Mouse (Mus musculus) heart, embryonic 13.5 days (tissue): ENCODE measurements around the gene Tmem72. TPM values are rescaled to one million over a fixed set of nuclear protein-coding genes. Genes with fewer than 3 reads are reported as not detected.
A peak's percentile ranks its signal among the peaks of the same experiment; 100 is the strongest.

Source experiments
- ATAC-seq: fragments of 200-750 bp; cut with Nextera tagmentation; 2 replicates; pipeline ENCODE4 v1.8.0; 2017; ENCODE audit warnings: moderate TSS enrichment; ENCODE audit not compliant: insufficient number of reproducible peaks, low FRiP score, low TSS enrichment; ENCODE audit errors: extremely low read depth
- H3K27ac ChIP-seq: fragments of 300-500 bp; sonication (generic); replicated peaks from 2 replicates; pipeline ENCODE4 v1.5.1; 2015; ENCODE audit warnings: moderate library complexity, mild to moderate bottlenecking, inconsistent platforms
- H3K27me3 ChIP-seq: fragments of 300-500 bp; sonication (generic); replicated peaks from 2 replicates; pipeline ENCODE4 v1.6.1; 2015; ENCODE audit warnings: mild to moderate bottlenecking, inconsistent platforms
- H3K36me3 ChIP-seq: fragments of 300-500 bp; sonication (generic); 2 replicates; pipeline ENCODE4 v1.6.1; 2015; ENCODE audit warnings: mild to moderate bottlenecking, inconsistent platforms
- H3K4me1 ChIP-seq: fragments of 300-500 bp; sonication (generic); 2 replicates; pipeline ENCODE4 v1.6.1; 2015; ENCODE audit warnings: inconsistent platforms
- H3K4me2 ChIP-seq: fragments of 300-500 bp; sonication (generic); 2 replicates; pipeline ENCODE4 v1.6.1; 2015; ENCODE audit warnings: inconsistent platforms, mild to moderate bottlenecking, moderate library complexity
- H3K4me3 ChIP-seq: fragments of 300-500 bp; sonication (generic); 2 replicates; pipeline ENCODE4 v1.5.1; 2015; ENCODE audit warnings: moderate library complexity, mild to moderate bottlenecking, inconsistent platforms
- H3K9ac ChIP-seq: fragments of 300-500 bp; sonication (generic); 2 replicates; pipeline ENCODE4 v1.6.1; 2015; ENCODE audit warnings: inconsistent platforms, mild to moderate bottlenecking, moderate library complexity
- H3K9me3 ChIP-seq: fragments of 300-500 bp; sonication (generic); 2 replicates; pipeline ENCODE4 v1.6.1; 2016; ENCODE audit warnings: inconsistent platforms
- WGBS: fragments of 180-500 bp; shearing (Covaris S2); methylation state at CpG from one replicate; pipeline ENCODE4 v1.1.7; 2015; ENCODE audit warnings: mixed read lengths; 5-methylcytosine and 5-hydroxymethylcytosine counted together
- polyA plus RNA-seq: library from polyadenylated mRNA; unstranded; fragments of >200 nt; fragmentation: Nextera tagmentation; extraction: Ambion mirVana; gene quantifications from 2 replicates; pipeline ENCODE4 v1.2.1, GENCODE M21; 2015

Tmem72 gene
- polyA plus RNA-seq, 1 experiment from 2014 or later = 0.04 TPM

DNA sequence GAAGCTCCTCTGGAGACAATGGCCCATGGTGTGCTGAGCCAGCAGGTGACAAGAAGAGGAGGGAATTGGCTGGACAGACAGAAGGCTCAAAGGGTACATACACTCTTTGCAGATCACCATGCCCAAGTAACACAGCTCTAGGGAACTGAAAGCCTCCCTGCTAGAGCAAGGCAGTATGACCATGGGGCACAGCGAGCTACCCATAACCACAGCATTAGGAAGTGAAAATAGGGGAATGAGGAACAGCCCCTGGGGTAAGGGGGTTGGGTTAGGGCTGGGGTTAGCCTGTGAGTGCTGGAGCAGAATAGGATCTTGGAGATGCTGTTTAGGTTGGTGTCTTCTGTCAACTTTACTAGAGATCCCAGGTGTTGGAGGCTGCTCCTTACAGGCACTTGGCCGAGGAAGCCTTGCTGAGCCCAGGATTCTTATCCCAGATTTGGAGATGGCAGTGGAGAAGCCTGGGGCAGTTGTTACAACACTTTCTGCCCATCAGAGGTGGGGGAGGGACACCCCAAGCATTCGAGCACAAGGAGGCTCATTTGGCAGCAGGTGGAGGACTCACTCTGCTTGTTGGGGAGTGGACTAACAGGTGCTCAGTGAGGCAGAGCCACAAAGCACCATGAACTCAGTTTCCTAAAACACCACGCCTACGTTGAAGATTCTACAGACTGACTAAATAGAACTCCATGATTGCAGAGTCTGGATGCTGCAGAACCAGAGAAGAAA is 37.0 kb downstream of the Tmem72 start:
- no peak overlapping the region for H3K9ac ChIP-seq
- WGBS = 43% methylated on average over 5 of the region's 5 CpGs
- no peaks in the 10 kb centered on the region for H3K27me3 ChIP-seq
- H3K36me3 ChIP-seq = no peaks in the 10 kb centered on the region
- ATAC-seq = no peak
- H3K9me3 ChIP-seq = no peaks in the 10 kb centered on the region
- H3K4me2 ChIP-seq = no peak overlapping the region
- H3K4me3 ChIP-seq = no peak overlapping the region
- peaks cover 46% of the 10 kb centered on the region for H3K4me1 ChIP-seq
- H3K27ac ChIP-seq = no peak overlapping the region

DNA sequence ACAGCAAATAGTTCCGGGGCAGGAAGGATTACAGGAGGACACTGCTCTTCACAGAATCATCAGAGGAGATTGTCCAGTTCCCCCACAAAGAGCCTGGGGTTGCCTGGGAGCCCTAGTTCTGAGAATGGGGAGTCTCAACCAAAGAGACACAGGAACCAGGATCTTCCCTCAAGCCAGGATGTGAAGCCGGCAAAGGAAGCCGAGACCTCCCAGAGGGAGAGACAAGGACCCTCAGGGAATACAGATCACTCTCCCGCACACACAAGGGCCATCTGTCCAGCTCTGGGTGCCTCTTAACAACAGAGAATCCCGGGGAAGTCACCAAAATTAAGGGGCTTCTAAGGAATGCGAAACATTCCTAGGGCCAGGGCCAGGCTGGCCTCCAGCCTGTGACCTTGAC is 39.4 kb downstream of the Tmem72 start:
- ATAC-seq = no peak
- H3K27ac ChIP-seq = no peak overlapping the region
- H3K36me3 ChIP-seq = no peaks in the 10 kb centered on the region
- no peak overlapping the region for H3K4me3 ChIP-seq
- peaks cover 3% of the 10 kb centered on the region; the same call in 1 of the 2 replicates for H3K27me3 ChIP-seq
- H3K9me3 ChIP-seq = no peaks in the 10 kb centered on the region
- peaks cover 56% of the 10 kb centered on the region for H3K4me1 ChIP-seq
- no peak overlapping the region for H3K4me2 ChIP-seq
- 56% methylated on average over 6 of the region's 6 CpGs for WGBS
- H3K9ac ChIP-seq = no peak overlapping the region

DNA sequence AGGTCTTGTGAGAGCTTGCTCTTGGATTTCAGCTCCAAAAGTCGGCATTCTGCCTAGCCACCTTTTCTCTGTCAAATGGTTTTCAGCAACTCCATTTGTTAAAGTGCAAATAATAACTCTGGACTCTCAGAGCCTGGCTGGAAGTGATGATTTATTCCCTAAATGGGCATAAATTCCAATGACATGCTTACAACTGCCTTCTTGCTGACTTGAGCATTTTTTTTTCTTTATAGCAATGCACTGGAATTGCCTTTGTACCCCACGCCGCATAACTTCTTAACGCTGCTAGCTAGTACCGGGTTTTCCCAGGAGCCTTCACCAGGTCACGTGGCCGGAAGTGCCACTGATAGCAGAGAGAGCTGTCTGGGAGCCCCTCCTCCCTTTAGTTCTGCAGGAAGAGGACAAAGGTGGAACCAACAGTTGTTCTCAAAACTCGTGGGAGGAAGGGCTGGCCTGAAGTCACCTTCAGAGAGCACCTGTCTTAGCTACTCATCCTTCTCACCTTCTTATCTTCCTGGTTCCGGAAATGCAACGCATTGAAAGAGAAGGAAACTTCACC is 40.3 kb downstream of the Tmem72 start:
- H3K4me3 ChIP-seq = no peak overlapping the region
- ATAC-seq = no peak
- no peak overlapping the region for H3K9ac ChIP-seq
- WGBS = 31% methylated on average over 10 of the region's 10 CpGs
- peaks cover 60% of the 10 kb centered on the region for H3K4me1 ChIP-seq
- H3K27me3 ChIP-seq = peaks cover 12% of the 10 kb centered on the region; the same call in 1 of the 2 replicates
- H3K9me3 ChIP-seq = no peaks in the 10 kb centered on the region
- no peak overlapping the region for H3K27ac ChIP-seq
- no peaks in the 10 kb centered on the region for H3K36me3 ChIP-seq
- peak overlapping the region; percentile 37 for H3K4me2 ChIP-seq

- no peak for ATAC-seq
- peak overlapping the region; percentile 76 for H3K27ac ChIP-seq
- 24% methylated on average over 16 of the region's 16 CpGs for WGBS
- peaks cover 63% of the 10 kb centered on the region for H3K4me1 ChIP-seq
- peak overlapping the region; percentile 61 for H3K4me3 ChIP-seq
- peaks cover 22% of the 10 kb centered on the region; the same call in 1 of the 2 replicates for H3K27me3 ChIP-seq
- H3K9me3 ChIP-seq = no peaks in the 10 kb centered on the region
- no peaks in the 10 kb centered on the region for H3K36me3 ChIP-seq
- peak overlapping the region; percentile 93 for H3K4me2 ChIP-seq
- H3K9ac ChIP-seq = peak overlapping the region; percentile 76
Measured at GRCm38 (mm10) chr6:116674283-116674886, 42.3 kb downstream of the Tmem72 start.

GRCm38 (mm10) chr6:116673471-116674282 is 43.0 kb downstream of the Tmem72 start, which contains the start of gene Rassf4:
Gene Rassf4, minus strand, starts transcription at chr6:116673952.
- peak within 1 kb of the TSS; percentile 61 for H3K4me3 ChIP-seq
- peak within 1 kb of the TSS; percentile 76 for H3K9ac ChIP-seq
- no peaks in the 10 kb centered on the region for H3K36me3 ChIP-seq
- H3K27ac ChIP-seq = peak within 1 kb of the TSS; percentile 76
- peaks cover 22% of the 10 kb centered on the region; the same call in 1 of the 2 replicates for H3K27me3 ChIP-seq
- H3K4me1 ChIP-seq = peaks cover 63% of the 10 kb centered on the region
- peak within 1 kb of the TSS; percentile 93 for H3K4me2 ChIP-seq
- WGBS = under 1% methylated on average over 44 of the region's 44 CpGs
- ATAC-seq = peak; percentile 64; the same call in 1 of the 2 replicates
- H3K9me3 ChIP-seq = no peaks in the 10 kb centered on the region

GRCm38 (mm10) chr6:116672349-116672748 is 44.4 kb downstream of the Tmem72 start:
- Histone ChIP-seq H3K4me3 (peak overlapping the region; percentile 61; the same call in 1 of the 2 replicates), H3K4me2 (peak overlapping the region; percentile 93), H3K36me3 (no peaks in the 10 kb centered on the region), H3K9ac (0 out of 2 replicates have a peak overlapping the region, but pooled peaks have one; percentile 45), H3K27ac (no peak overlapping the region), H3K4me1 (peaks cover 60% of the 10 kb centered on the region), H3K9me3 (no peaks in the 10 kb centered on the region), H3K27me3 (peaks cover 22% of the 10 kb centered on the region; the same call in 1 of the 2 replicates)
- ATAC-seq = no peak
- WGBS = 59% methylated on average over 5 of the region's 5 CpGs

DNA sequence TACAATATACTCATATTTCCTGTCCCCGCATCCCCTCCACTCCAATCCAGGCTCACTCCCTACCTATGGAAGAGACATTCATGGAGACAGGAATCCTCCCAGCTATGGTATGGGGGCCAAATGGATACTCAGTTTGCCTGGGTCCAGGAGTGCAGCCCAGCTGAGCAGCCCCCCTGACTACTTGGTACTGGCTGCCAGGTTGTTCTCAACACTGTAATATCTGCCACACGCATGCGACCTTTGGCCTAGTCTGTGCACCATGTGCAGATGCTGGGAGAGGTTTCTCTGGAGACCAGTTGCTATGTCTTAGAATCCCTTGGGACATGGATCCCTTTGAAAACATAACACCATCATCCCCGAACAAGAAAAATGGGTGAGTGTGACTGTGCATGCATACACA is 44.9 kb downstream of the Tmem72 start:
- H3K4me3 ChIP-seq = no peak overlapping the region
- peaks cover 22% of the 10 kb centered on the region; the same call in 1 of the 2 replicates for H3K27me3 ChIP-seq
- H3K4me1 ChIP-seq = peaks cover 54% of the 10 kb centered on the region
- no peak overlapping the region for H3K4me2 ChIP-seq
- no peaks in the 10 kb centered on the region for H3K36me3 ChIP-seq
- 90% methylated on average over 4 of the region's 4 CpGs for WGBS
- no peaks in the 10 kb centered on the region for H3K9me3 ChIP-seq
- H3K9ac ChIP-seq = no peak overlapping the region
- no peak overlapping the region for H3K27ac ChIP-seq
- ATAC-seq = no peak

- H3K36me3 ChIP-seq = no peaks in the 10 kb centered on the region
- H3K27ac ChIP-seq = no peak overlapping the region
- H3K4me1 ChIP-seq = peaks cover 46% of the 10 kb centered on the region
- no peak overlapping the region for H3K4me3 ChIP-seq
- H3K9me3 ChIP-seq = no peaks in the 10 kb centered on the region
- H3K4me2 ChIP-seq = no peak overlapping the region
- peak overlapping the region; percentile 47; the same call in 1 of the 2 replicates for H3K9ac ChIP-seq
- 11% methylated on average over 5 of the region's 5 CpGs for WGBS
- peaks cover 22% of the 10 kb centered on the region; the same call in 1 of the 2 replicates for H3K27me3 ChIP-seq
- ATAC-seq = peak; percentile 21; the same call in 1 of the 2 replicates
Measured at GRCm38 (mm10) chr6:116671031-116671430, 45.7 kb downstream of the Tmem72 start.

- WGBS = 47% methylated on average over 6 of the region's 6 CpGs
- H3K4me2 ChIP-seq = no peak overlapping the region
- peak overlapping the region; percentile 2; the same call in 1 of the 2 replicates for H3K9ac ChIP-seq
- H3K36me3 ChIP-seq = no peaks in the 10 kb centered on the region
- peaks cover 49% of the 10 kb centered on the region for H3K4me1 ChIP-seq
- no peak for ATAC-seq
- H3K4me3 ChIP-seq = no peak overlapping the region
- H3K9me3 ChIP-seq = no peaks in the 10 kb centered on the region
- no peak overlapping the region for H3K27ac ChIP-seq
- H3K27me3 ChIP-seq = peaks cover 22% of the 10 kb centered on the region; the same call in 1 of the 2 replicates
Measured at GRCm38 (mm10) chr6:116670144-116670543, 46.6 kb downstream of the Tmem72 start.

GRCm38 (mm10) chr6:116668682-116669470 is 47.8 kb downstream of the Tmem72 start:
- no peak overlapping the region for H3K4me2 ChIP-seq
- H3K4me1 ChIP-seq = peaks cover 48% of the 10 kb centered on the region
- no peak overlapping the region for H3K4me3 ChIP-seq
- ATAC-seq = no peak
- no peak overlapping the region for H3K9ac ChIP-seq
- WGBS = 38% methylated on average over 11 of the region's 11 CpGs
- H3K9me3 ChIP-seq = no peaks in the 10 kb centered on the region
- H3K36me3 ChIP-seq = no peaks in the 10 kb centered on the region
- H3K27ac ChIP-seq = no peak overlapping the region
- H3K27me3 ChIP-seq = peaks cover 22% of the 10 kb centered on the region; the same call in 1 of the 2 replicates
